Mouse (Mus musculus) stomach, embryonic 16.5 days (tissue): ENCODE measurements around the gene Fgf3. TPM values are rescaled to one million over a fixed set of nuclear protein-coding genes. Genes with fewer than 3 reads are reported as not detected.
A peak's percentile ranks its signal among the peaks of the same experiment; 100 is the strongest.

ENCODE experiments used
- ATAC-seq: fragments of 200-750 bp; cut with Nextera tagmentation; 2 replicates; pipeline ENCODE4 v1.8.0; 2017; ENCODE audit warnings: moderate number of reproducible peaks, moderate TSS enrichment; ENCODE audit not compliant: insufficient read depth, low FRiP score
- H3K27ac ChIP-seq: fragments of 300-500 bp; sonication (generic); 2 replicates; pipeline ENCODE4 v1.5.1; 2014; ENCODE audit warnings: low read length
- H3K27me3 ChIP-seq: fragments of 300-500 bp; sonication (generic); 2 replicates; pipeline ENCODE4 v1.6.1; 2014; ENCODE audit warnings: low read length, control low read depth, mixed read lengths; ENCODE audit not compliant: control insufficient read depth, insufficient read depth
- H3K36me3 ChIP-seq: fragments of 300-500 bp; sonication (generic); 2 replicates; pipeline ENCODE4 v1.6.1; 2014; ENCODE audit warnings: low read length; ENCODE audit not compliant: control insufficient read depth, insufficient read depth
- H3K4me1 ChIP-seq: fragments of 300-500 bp; sonication (generic); 2 replicates; pipeline ENCODE4 v1.6.1; 2014; ENCODE audit warnings: low read length, control low read depth, mixed read lengths; ENCODE audit not compliant: control insufficient read depth, insufficient read depth
- H3K4me2 ChIP-seq: fragments of 300-500 bp; sonication (generic); 2 replicates; pipeline ENCODE4 v1.6.1; 2014; ENCODE audit warnings: low read depth, low read length, mixed read lengths
- H3K4me3 ChIP-seq: fragments of 300-500 bp; sonication (generic); replicated peaks from 2 replicates; pipeline ENCODE4 v1.5.1; 2014; ENCODE audit warnings: mild to moderate bottlenecking, low read length
- H3K9ac ChIP-seq: fragments of 300-500 bp; sonication (generic); 2 replicates; pipeline ENCODE4 v1.6.1; 2014; ENCODE audit warnings: low read length
- H3K9me3 ChIP-seq: fragments of 300-500 bp; sonication (generic); replicated peaks from 2 replicates; pipeline ENCODE4 v1.6.1; 2016; ENCODE audit warnings: low read length, control low read depth; ENCODE audit not compliant: control insufficient read depth
- WGBS: fragments of 180-500 bp; shearing (Covaris S2); extraction: QIAGEN DNeasy Blood & Tissue Kit; methylation state at CpG from one replicate; pipeline ENCODE4 v1.1.7; 2014; 5-methylcytosine and 5-hydroxymethylcytosine counted together
- polyA plus RNA-seq: library from polyadenylated mRNA; unstranded; fragments of >200 nt; fragmentation: Nextera tagmentation; extraction: Ambion mirVana; gene quantifications from 2 replicates; pipeline ENCODE4 v1.2.1, GENCODE M21; 2015

Fgf3 gene
- polyA plus RNA-seq = not detected in 2 replicates

DNA sequence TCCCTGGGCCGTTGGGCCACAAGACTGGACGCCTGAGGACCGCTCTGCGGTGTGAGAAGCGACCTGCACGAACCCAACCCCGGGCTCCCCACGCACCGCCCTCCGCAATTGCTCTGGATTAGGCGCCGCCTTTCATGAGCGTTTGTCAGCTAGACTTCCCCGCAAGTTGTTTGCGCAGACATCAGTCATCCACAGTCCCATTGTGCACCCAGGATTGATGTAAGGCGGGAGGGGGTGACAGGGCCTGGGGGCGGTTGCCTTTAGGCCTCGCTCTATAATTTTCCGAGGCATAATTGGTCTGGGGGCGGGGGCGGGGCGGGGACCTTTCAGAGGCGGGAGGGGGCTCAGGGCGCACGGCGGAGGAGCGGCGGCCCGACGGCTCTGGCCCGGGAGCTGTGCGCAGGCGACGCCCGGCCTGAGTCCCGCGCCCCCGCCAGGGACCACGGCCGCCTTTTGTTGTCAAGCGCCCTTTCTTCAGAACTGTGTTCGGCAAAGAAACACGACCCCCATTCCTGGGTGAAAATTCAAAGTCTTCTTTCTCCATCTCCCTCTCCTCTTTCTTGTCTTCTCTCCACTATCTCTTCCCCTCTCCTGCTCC, at the start of gene Fgf3:
Gene Fgf3 (plus strand): TSS at position 193 of the 598 bp plus-strand sequence.
- H3K27me3 ChIP-seq = peaks cover 67% of the 10 kb centered on the region
- H3K9me3 ChIP-seq = no peaks in the 10 kb centered on the region
- H3K27ac ChIP-seq = no peak within 1 kb of the TSS
- no peaks in the 10 kb centered on the region for H3K36me3 ChIP-seq
- no peak within 1 kb of the TSS for H3K9ac ChIP-seq
- peak within 1 kb of the TSS; percentile 55 for H3K4me2 ChIP-seq
- ATAC-seq = no peak
- WGBS = 4% methylated on average over 43 of the region's 43 CpGs
- H3K4me1 ChIP-seq = peaks cover 9% of the 10 kb centered on the region; the same call in 1 of the 2 replicates
- H3K4me3 ChIP-seq = peak within 1 kb of the TSS; percentile 45

DNA sequence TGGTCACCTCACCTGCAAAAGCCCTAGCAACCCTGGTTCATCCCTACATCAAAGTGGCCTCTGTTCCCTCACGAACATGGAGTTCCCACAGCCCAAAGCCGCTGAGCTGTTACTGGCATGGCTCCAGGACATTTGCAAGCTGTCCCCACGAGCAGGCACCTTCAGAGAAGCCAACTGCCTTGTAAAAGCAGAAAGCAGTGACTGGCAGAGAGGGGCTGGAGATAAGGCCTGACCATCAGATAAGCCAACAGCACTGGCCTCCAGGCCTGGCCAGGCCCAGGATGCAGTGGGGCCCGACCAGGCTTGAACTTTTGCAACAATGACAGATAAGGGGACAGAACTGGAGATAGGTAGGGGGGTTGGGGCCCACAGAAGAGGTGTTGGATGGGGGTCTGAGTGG, 49.3 kb upstream of the Fgf3 start:
- ATAC-seq = peak; percentile 34; the same call in 1 of the 2 replicates
- Histone ChIP-seq H3K9ac (no peak overlapping the region), H3K36me3 (no peaks in the 10 kb centered on the region), H3K4me1 (peaks cover 8% of the 10 kb centered on the region; the same call in 1 of the 2 replicates), H3K4me2 (no peak overlapping the region), H3K4me3 (no peak overlapping the region), H3K27me3 (no peaks in the 10 kb centered on the region), H3K9me3 (no peaks in the 10 kb centered on the region), H3K27ac (no peak overlapping the region)
- WGBS = 32% methylated on average over 4 of the region's 4 CpGs

DNA sequence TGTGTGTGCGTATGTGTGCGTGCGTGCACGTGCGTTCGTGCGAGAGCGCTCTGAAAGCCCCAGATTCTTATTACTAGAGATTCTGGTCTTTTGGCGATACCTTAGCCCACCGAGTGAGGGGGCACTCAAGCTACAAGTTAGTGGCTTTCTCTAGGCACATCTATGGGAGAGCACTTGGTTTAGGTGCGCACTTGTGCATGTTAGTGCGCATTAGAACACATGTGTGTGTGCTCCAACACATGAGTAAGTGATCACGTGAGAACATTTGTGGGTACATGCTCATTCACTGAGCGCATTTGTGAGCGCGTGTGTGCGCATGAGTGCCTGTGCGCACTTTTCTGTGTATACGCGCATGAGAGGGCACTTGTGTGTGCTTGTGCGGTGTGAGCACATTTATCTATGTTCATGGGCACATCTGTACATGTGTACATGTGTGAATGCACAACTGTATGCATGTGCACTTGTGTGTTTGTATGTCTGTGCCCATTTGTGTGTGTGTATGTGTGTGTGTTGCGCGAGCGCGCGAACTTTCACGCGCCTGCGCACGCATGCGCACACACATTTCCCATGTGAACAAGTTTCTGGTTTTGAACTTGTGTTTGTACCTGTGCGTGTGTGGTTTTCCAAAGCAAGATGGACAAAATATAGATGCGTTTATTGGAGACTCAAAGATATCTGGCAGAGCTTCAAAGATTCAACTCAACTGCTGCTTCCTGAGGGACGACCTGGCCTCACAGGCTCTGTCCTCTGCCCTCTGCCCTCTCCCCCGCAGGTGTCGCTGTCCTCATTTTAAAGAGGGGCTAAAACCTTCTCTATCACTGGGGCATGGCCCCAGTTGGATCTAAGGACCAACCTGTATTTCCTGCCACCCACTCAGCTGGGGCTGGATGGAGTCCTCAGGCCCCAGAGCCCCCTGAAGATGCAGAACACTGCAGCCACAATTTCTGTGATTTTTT, 48.0 kb upstream of the Fgf3 start:
- H3K9me3 ChIP-seq = no peaks in the 10 kb centered on the region
- H3K4me2 ChIP-seq = peak overlapping the region; percentile 50
- peak overlapping the region; percentile 32 for H3K4me3 ChIP-seq
- H3K36me3 ChIP-seq = no peaks in the 10 kb centered on the region
- H3K9ac ChIP-seq = no peak overlapping the region
- H3K4me1 ChIP-seq = peaks cover 8% of the 10 kb centered on the region; the same call in 1 of the 2 replicates
- ATAC-seq = no peak
- WGBS = 48% methylated on average over 36 of the region's 36 CpGs
- H3K27ac ChIP-seq = no peak overlapping the region
- no peaks in the 10 kb centered on the region for H3K27me3 ChIP-seq

DNA sequence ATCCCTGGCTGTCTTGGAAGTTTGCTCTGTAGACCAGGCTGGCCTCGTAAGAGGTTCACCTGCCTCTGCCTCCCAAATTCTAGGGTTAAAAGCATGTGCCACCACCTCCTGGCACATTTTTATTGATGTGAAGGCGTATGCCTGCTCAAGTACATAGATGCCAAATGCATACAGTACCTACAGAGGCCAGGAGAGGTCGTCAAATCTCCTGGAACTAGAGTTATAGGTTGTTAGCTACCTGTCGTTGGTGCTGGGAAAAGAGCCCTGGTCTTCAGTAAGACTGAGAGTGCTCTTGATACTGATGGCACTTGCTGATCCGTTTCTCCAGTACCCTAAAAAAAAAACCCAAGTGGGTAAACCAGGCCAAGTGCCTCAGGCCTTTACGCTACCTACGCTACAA, 46.5 kb upstream of the Fgf3 start:
- H3K9ac ChIP-seq = no peak overlapping the region
- ATAC-seq = no peak
- no peak overlapping the region for H3K4me3 ChIP-seq
- no peak overlapping the region for H3K27ac ChIP-seq
- WGBS = 87% methylated on average over 7 of the region's 7 CpGs
- H3K4me2 ChIP-seq = no peak overlapping the region
- no peaks in the 10 kb centered on the region for H3K36me3 ChIP-seq
- H3K27me3 ChIP-seq = no peaks in the 10 kb centered on the region
- no peaks in the 10 kb centered on the region for H3K9me3 ChIP-seq
- peaks cover 4% of the 10 kb centered on the region; the same call in 1 of the 2 replicates for H3K4me1 ChIP-seq

DNA sequence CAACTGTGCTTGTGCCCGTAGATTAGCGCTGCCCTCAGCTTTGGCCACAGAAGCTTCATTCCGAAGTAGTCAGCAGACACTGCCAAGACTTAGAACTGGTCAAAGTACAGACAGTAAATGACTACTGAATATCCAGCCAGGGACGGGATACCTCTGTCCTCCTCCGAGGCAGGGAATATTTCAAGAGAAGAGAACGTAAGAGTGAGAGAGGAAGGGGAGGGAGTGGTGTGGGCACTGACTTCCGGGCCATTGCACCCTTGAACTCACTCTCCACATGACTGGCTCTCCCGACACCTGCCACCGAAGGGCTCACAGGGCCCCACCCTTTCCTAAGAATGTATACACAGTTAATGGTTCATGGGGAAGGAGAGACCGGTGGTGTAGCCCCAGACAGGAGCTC, 44.6 kb upstream of the Fgf3 start:
- H3K4me1 ChIP-seq = no peaks in the 10 kb centered on the region; the same call in 1 of the 2 replicates
- no peak overlapping the region for H3K9ac ChIP-seq
- no peaks in the 10 kb centered on the region for H3K9me3 ChIP-seq
- H3K4me2 ChIP-seq = no peak overlapping the region
- H3K36me3 ChIP-seq = no peaks in the 10 kb centered on the region
- no peak overlapping the region for H3K27ac ChIP-seq
- WGBS = 69% methylated on average over 10 of the region's 10 CpGs
- no peak overlapping the region for H3K4me3 ChIP-seq
- H3K27me3 ChIP-seq = no peaks in the 10 kb centered on the region
- ATAC-seq = peak; percentile 51; the same call in 1 of the 2 replicates

DNA sequence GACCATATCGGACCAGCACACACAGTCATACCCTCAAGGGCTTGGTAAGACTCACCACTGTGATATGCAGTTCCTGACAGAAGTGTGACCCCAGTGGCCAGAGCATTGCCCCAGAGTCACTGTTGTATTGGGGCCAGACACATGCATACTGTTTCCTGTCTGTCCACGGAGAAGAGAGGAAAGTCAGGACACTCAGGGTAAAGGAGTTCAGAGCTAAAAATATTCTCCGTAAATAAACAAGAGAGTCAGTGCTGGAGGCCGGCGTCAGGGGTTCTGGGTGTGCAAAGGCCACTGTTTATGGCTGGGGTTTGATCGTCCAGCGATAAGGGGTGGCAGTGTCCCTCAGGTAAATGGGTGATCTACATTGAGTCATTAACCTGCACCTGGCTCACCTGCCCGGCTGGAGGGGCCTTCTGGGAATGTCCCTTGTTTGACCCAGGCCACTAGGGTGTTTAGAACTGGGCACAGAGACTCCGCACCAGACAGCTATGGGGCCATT, 41.9 kb upstream of the Fgf3 start:
- Histone ChIP-seq H3K27ac (no peak overlapping the region), H3K9me3 (no peaks in the 10 kb centered on the region), H3K4me2 (no peak overlapping the region), H3K9ac (no peak overlapping the region), H3K4me3 (no peak overlapping the region), H3K4me1 (no peaks in the 10 kb centered on the region), H3K36me3 (no peaks in the 10 kb centered on the region), H3K27me3 (no peaks in the 10 kb centered on the region)
- ATAC-seq = no peak
- 53% methylated on average over 9 of the region's 9 CpGs for whole genome bisulfite sequencing

DNA sequence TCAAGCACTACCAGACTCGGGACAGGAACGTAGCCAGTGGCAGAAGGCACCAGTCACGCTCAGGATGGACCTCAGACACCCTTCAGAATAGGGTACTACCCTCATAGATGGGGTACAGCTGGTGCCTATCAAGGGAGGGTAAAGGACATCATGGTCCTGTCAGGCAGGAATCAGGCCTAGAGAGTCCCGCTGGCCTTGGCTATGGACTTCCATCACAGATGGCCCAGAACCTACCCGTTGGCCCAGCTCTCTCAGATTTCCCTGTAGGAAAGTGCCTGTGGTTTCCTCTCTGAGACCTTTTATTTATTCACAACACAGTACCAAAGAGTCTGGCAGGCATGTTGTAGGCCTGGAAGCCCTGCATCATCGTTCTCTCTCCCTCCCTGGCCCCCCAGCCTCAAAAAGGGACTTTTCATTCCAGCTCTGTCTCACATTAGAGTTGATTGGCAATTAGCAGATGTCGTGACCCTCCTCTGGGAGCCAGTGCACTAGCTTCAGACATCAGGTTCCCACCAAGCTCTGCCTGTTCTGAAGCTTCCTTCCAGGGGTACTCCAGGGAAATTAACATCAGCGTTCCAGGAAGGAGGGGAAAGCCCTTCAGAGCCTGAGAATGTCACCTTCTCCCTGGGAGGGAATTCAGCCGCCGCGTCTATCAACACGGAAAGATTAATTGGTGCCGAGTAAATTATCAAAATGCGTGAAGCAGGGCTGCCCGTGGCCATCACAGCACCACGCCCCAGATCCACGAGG, 40.7 kb upstream of the Fgf3 start:
- H3K27ac ChIP-seq = no peak overlapping the region
- H3K4me1 ChIP-seq = no peaks in the 10 kb centered on the region
- no peak overlapping the region for H3K4me3 ChIP-seq
- H3K27me3 ChIP-seq = no peaks in the 10 kb centered on the region
- no peak for ATAC-seq
- no peak overlapping the region for H3K9ac ChIP-seq
- H3K36me3 ChIP-seq = no peaks in the 10 kb centered on the region
- H3K4me2 ChIP-seq = no peak overlapping the region
- 57% methylated on average over 17 of the region's 17 CpGs for WGBS
- H3K9me3 ChIP-seq = no peaks in the 10 kb centered on the region

DNA sequence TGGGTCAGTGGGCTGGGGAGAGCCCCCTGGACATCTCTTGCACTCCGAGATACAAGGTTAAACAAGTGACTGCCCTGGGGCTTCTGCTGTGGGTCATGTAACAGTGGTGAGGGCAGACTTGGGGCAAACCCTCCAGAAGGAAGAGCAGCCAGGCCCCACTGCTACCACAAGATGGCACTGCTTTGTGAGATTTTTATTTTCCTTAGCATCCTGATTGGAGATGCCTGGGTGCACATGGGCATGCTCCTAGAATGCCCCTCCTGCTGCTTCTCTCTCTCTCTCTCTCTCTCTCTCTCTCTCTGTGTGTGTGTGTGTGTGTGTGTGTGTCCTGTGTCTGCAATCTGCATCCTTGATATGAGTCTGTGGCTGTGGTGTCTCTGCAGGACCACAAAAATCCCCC, 39.4 kb upstream of the Fgf3 start:
- no peaks in the 10 kb centered on the region for H3K4me1 ChIP-seq
- H3K4me2 ChIP-seq = no peak overlapping the region
- H3K27me3 ChIP-seq = no peaks in the 10 kb centered on the region
- no peak overlapping the region for H3K27ac ChIP-seq
- WGBS = 34% methylated on average over 1 of the region's 1 CpGs
- no peaks in the 10 kb centered on the region for H3K36me3 ChIP-seq
- H3K9ac ChIP-seq = no peak overlapping the region
- H3K9me3 ChIP-seq = no peaks in the 10 kb centered on the region
- no peak overlapping the region for H3K4me3 ChIP-seq
- ATAC-seq = no peak
